Mouse (Mus musculus) myocyte (in vitro differentiated cells): ENCODE data around the gene Fam187a.

Source experiments
- CEBPB ChIP-seq: IDR thresholded peaks from 2 replicates; pipeline ENCODE4 v1.6.1; 2011; ENCODE audit warnings: mild to moderate bottlenecking, moderate library complexity; ENCODE audit not compliant: poor library complexity, insufficient read depth, severe bottlenecking
- E2F4 ChIP-seq: IDR thresholded peaks from one replicate; pipeline ENCODE4 v1.6.1; 2011; ENCODE audit warnings: mild to moderate bottlenecking, control low read depth, moderate library complexity; ENCODE audit not compliant: insufficient read depth
- MAX ChIP-seq: IDR thresholded peaks from one replicate; pipeline ENCODE4 v1.6.1; 2011; ENCODE audit warnings: low read depth, mild to moderate bottlenecking, control low read depth
- MYOD1 ChIP-seq, 3 experiments: IDR thresholded peaks; one replicate each; pipeline ENCODE4 v1.6.1; 2011; ENCODE audit warnings: control low read depth in 2 of 3, low read depth in 2 of 3, mild to moderate bottlenecking in 2 of 3, moderate library complexity in 1 of 3; ENCODE audit not compliant: insufficient read length in 2 of 3, control insufficient read depth in 1 of 3
- MYOG ChIP-seq, 3 experiments: IDR thresholded peaks; one replicate each; pipeline ENCODE4 v1.6.1; 2011; ENCODE audit warnings: control low read depth in 2 of 3, low read depth in 2 of 3, mild to moderate bottlenecking in 2 of 3; ENCODE audit not compliant: insufficient read length in 2 of 3, control insufficient read depth in 1 of 3, insufficient read depth in 1 of 3
- POLR2A ChIP-seq: IDR thresholded peaks from one replicate; pipeline ENCODE4 v1.6.1; 2011; ENCODE audit warnings: low read depth, mild to moderate bottlenecking, control low read depth, moderate library complexity; ENCODE audit not compliant: insufficient read length
- POLR2AphosphoS2 ChIP-seq: IDR thresholded peaks from one replicate; pipeline ENCODE4 v1.6.1; 2011; ENCODE audit warnings: low read depth, control low read depth; ENCODE audit not compliant: insufficient read length
- SRF ChIP-seq: IDR thresholded peaks from one replicate; pipeline ENCODE4 v1.6.1; 2011; ENCODE audit warnings: low read depth; ENCODE audit not compliant: control insufficient read depth, insufficient read length
- TCF12 ChIP-seq: IDR thresholded peaks from one replicate; pipeline ENCODE4 v1.6.1; 2011; ENCODE audit warnings: mild to moderate bottlenecking, control low read depth; ENCODE audit not compliant: poor library complexity, insufficient read depth, severe bottlenecking
- TCF3 ChIP-seq: IDR thresholded peaks from one replicate; pipeline ENCODE4 v1.6.1; 2011; ENCODE audit warnings: low read depth, control low read depth; ENCODE audit not compliant: insufficient read length
- USF1 ChIP-seq: IDR thresholded peaks from one replicate; pipeline ENCODE4 v1.6.1; 2011; ENCODE audit warnings: low read depth, mild to moderate bottlenecking, control low read depth, moderate library complexity

GRCm38 (mm10) chr11:102921491-102921890 lies 36.5 kb downstream of the Fam187a start:
- TF ChIP-seq MAX = no peak
- no peak for TF ChIP-seq POLR2A
- TF ChIP-seq E2F4 = no peak
- no peak for TF ChIP-seq POLR2AphosphoS2
- no peak for TF ChIP-seq MYOG (IDR thresholded peaks at IDR 0.05; ENCODE audit: control insufficient read depth in 1 of 3, insufficient read depth in 1 of 3, insufficient read length in 2 of 3, low read depth in 2 of 3)
- no peak for TF ChIP-seq USF1
- TF ChIP-seq TCF12 = no peak
- TF ChIP-seq CEBPB = no peak
- no peak for TF ChIP-seq SRF
- TF ChIP-seq MYOD1 (IDR thresholded peaks at IDR 0.05; ENCODE audit: control insufficient read depth in 1 of 3, insufficient read length in 2 of 3, low read depth in 2 of 3) = no peak
- TF ChIP-seq TCF3 = no peak
